Mouse (Mus musculus): ENCODE data around the gene Hist1h2bf. TPM values are rescaled to one million over a fixed set of nuclear protein-coding genes. Genes with fewer than 3 reads are reported as not detected.

Hist1h2bf gene
- total RNA-seq, 2 experiments from 2014 or later: 1,042 to 1,254 TPM

Other genes with a start within 250 kb of the Hist1h2bf start
- 1 to 10 TPM; 9.4 to 9.9 TPM for gene Zfp322a, start 205.0 kb downstream of the Hist1h2bf start, total RNA-seq (2023)
- gene Abt1, start 150.3 kb downstream of the Hist1h2bf start, total RNA-seq (2023): 10 to 100 TPM in 1 of 2 experiments, 1 to 10 TPM in 1; 8.7 to 10.1 TPM
- under 1 TPM; 0.11 to 0.29 TPM for gene Btn1a1, start 108.3 kb downstream of the Hist1h2bf start, total RNA-seq (2023)
- gene Btn2a2, start 85.3 kb downstream of the Hist1h2bf start, total RNA-seq (2023): not detected
- 1,000 to 10,000 TPM; 1,672 to 1,684 TPM for gene Hist1h4h, start 43.1 kb downstream of the Hist1h2bf start, total RNA-seq (2023)
- gene Hist1h2af, start 40.3 kb downstream of the Hist1h2bf start, total RNA-seq (2023): 1,000 to 10,000 TPM; 1,080 to 1,089 TPM
- 100 to 1,000 TPM; 354 to 358 TPM for gene Hist1h3g, start 38.8 kb downstream of the Hist1h2bf start, total RNA-seq (2023)
- 100 to 1,000 TPM; 133 to 136 TPM for gene Hist1h2bh, start 30.8 kb downstream of the Hist1h2bf start, total RNA-seq (2023)
- gene Hist1h3f, start 30.1 kb downstream of the Hist1h2bf start, total RNA-seq (2023): 100 to 1,000 TPM; 457 to 468 TPM
- gene Hist1h4f, start 22.5 kb downstream of the Hist1h2bf start, total RNA-seq (2023): 1,000 to 10,000 TPM; 2,366 to 2,514 TPM
- gene Hist1h1d, start 20.9 kb downstream of the Hist1h2bf start, total RNA-seq (2023): 100 to 1,000 TPM; 108 to 121 TPM
- gene Hist1h3e, start 11.8 kb downstream of the Hist1h2bf start, total RNA-seq (2023): 100 to 1,000 TPM; 839 to 947 TPM
- 100 to 1,000 TPM; 191 to 199 TPM for gene Hist1h2ae, start 3.0 kb downstream of the Hist1h2bf start, total RNA-seq (2023)
- 1,000 to 10,000 TPM; 1,545 to 1,845 TPM for gene Hist1h2bg, start 2.8 kb downstream of the Hist1h2bf start, total RNA-seq (2023)
- 100 to 1,000 TPM; 115 to 121 TPM for gene Hist1h2ad, start 185 bp upstream of the Hist1h2bf start, total RNA-seq (2023)
- gene Hist1h3d, start 1.6 kb upstream of the Hist1h2bf start, total RNA-seq (2023): 100 to 1,000 TPM; 147 to 159 TPM
- 100 to 1,000 TPM; 726 to 742 TPM for gene Hist1h4d, start 7.4 kb upstream of the Hist1h2bf start, total RNA-seq (2023)
- 100 to 1,000 TPM; 103 to 111 TPM for gene Hist1h2be, start 46.9 kb upstream of the Hist1h2bf start, total RNA-seq (2023)
- gene Hist1h1e, start 48.4 kb upstream of the Hist1h2bf start, total RNA-seq (2023): 100 to 1,000 TPM; 779 TPM
- 10 to 100 TPM; 48.0 to 51.5 TPM for gene Hist1h2ac, start 109.8 kb upstream of the Hist1h2bf start, total RNA-seq (2023)
- gene Hist1h2bc, start 110.0 kb upstream of the Hist1h2bf start, total RNA-seq (2023): 100 to 1,000 TPM in 1 of 2 experiments, 10 to 100 TPM in 1; 97.4 to 109 TPM
- 1 to 10 TPM in 1 of 2 experiments, under 1 TPM in 1; 0.86 to 1.1 TPM for gene Hist1h1t, start 121.6 kb upstream of the Hist1h2bf start, total RNA-seq (2023)
- gene Hist1h4c, start 124.3 kb upstream of the Hist1h2bf start, total RNA-seq (2023): 100 to 1,000 TPM; 391 to 419 TPM
- 1 to 10 TPM; 4.2 to 6.6 TPM for gene Hfe, start 136.7 kb upstream of the Hist1h2bf start, total RNA-seq (2023)
- 1,000 to 10,000 TPM; 1,619 to 1,663 TPM for gene Hist1h1c, start 164.6 kb upstream of the Hist1h2bf start, total RNA-seq (2023)
- 100 to 1,000 TPM; 617 to 658 TPM for gene Hist1h3c, start 171.4 kb upstream of the Hist1h2bf start, total RNA-seq (2023)
- gene Hist1h2bb, start 172.5 kb upstream of the Hist1h2bf start, total RNA-seq (2023): 100 to 1,000 TPM; 868 to 875 TPM
- 1,000 to 10,000 TPM; 1,294 to 1,569 TPM for gene Hist1h2ab, start 176.9 kb upstream of the Hist1h2bf start, total RNA-seq (2023)
- 1,000 to 10,000 TPM; 1,352 to 1,548 TPM for gene Hist1h3b, start 178.1 kb upstream of the Hist1h2bf start, total RNA-seq (2023)
- gene Hist1h4b, start 182.8 kb upstream of the Hist1h2bf start, total RNA-seq (2023): 100 to 1,000 TPM; 569 to 600 TPM
- gene Hist1h4a, start 187.0 kb upstream of the Hist1h2bf start, total RNA-seq (2023): 100 to 1,000 TPM; 541 to 562 TPM
- 1,000 to 10,000 TPM in 1 of 2 experiments, 100 to 1,000 TPM in 1; 878 to 1,040 TPM for gene Hist1h3a, start 188.2 kb upstream of the Hist1h2bf start, total RNA-seq (2023)
- gene Hist1h1a, start 189.5 kb upstream of the Hist1h2bf start, total RNA-seq (2023): 100 to 1,000 TPM; 455 to 460 TPM
- gene Trim38, start 195.7 kb upstream of the Hist1h2bf start, total RNA-seq (2023): not detected
- gene Slc17a2, start 232.8 kb upstream of the Hist1h2bf start, total RNA-seq (2023): not detected